Mouse (Mus musculus): ENCODE measurements around the gene Prss36. TPM values are rescaled to one million over a fixed set of nuclear protein-coding genes. Genes with fewer than 3 reads are reported as not detected.
"Not testable (repeated sequence)": the region's sequence is repeated elsewhere in the genome, so short reads cannot be mapped to it uniquely, and the experiment has no call there.

The Prss36 gene
- 7.8 and 11.1 TPM in 2 replicates for polyA plus RNA-seq (2015; fragmentation: Nextera tagmentation; extraction: Ambion mirVana)

DNA sequence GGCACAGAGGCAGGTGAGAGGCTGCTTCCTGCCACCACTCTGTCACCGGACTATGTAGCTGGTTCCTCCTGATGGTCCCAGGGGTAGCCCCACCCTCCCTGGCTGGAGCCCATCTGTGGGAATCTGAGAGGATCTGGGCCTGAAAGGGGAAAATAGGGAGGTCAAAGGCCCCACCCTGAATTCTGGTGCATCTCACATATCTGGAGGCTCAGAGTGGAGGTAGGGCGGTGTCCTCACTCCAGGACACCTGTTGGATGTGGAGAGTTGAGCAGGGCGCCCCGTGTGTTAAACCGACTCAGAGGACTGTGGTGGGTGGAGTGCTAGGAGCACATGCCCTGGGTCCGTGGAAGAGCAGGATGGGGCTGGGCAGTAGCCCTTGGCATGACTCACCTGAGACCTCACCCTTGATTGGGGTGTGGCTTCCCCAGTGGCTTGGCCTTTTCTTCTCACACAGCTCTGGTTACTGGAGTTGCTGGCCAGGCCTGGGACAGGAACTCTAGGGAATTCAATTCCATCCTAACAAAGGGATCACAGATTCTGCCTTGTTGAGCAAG is at the start of gene Prss36:
TSS of gene Prss36 (minus strand) at position 256 of the 554 bp plus-strand sequence.
- DNase-seq (ENCODE audit: low spot score), result no peak

DNA sequence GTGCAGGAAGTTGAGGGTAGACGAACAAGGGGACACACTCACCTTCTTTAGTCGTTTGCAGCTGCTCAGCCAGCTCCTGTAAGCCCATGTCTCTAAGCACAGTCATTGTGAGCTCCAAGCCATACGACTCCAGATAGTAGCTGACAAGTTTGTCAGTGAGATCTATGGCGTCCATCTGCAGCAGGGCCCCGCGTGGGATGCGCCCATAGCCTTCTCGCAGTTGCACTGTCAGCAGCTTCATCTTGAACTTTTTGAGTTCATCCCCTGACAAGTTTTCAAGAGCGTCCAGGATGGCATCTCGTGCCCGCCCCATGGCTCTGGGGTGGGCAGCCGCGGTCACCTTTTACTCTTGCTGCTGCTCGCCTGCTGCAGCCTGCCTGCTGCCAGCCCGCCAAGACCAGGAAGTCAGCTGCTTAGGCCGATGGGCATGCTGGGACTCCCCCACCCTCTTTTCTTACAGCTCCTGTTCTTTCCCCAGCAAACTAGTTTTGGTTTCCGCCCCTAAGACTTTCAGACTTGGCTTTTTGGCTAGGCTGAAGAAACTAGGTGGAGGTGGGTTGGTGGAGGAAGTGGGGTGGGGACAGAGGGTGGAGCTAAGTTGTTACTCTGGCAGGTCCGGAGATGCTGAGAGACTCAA is 46.9 kb upstream of the Prss36 start, which contains the start of gene Pycard:
TSS of gene Pycard (minus strand) at position 527 of the 637 bp plus-strand sequence.
- DNase-seq (ENCODE audit: low spot score), result peak; percentile 93

DNA sequence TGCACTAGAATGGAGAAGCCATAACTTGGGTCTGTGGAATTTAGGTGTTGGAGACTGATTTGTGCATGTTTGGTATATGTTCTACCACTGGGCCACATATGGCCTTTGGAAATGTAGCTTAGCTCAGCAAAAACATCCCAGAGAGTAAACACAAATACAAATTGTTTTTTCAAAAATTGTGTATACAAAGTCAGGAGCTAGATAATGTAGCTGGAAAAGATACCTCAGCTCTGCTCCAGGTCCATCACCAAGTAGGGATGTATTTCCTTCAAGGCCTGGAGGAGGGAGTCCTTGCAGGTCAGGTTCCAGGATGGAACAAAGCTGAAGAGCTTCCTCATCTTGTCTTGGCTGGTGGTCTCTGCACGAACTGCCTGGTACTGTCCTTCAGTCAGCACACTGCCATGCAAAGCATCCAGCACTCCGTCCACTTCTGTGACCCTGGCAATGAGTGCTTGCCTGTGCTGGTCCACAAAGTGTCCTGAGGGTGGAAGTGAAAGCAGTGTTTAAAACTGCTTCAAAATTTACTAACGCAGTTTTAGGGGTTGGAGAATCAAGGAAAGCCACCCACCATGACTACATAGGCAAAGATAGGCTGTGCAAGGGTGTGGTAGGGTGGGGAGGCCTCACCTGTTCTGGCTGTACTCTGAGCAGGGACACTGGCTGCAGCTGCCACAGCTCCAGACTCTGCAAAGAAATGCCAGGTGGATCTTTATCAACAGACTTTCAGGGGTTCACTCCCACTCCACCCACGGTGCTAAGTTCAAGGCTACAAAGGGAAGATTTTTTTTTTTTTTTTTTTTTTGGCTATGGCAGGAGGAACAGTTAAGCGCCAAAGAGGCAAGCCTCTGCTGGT is 46.2 kb upstream of the Prss36 start:
- DNase-seq (ENCODE audit: low spot score), result peak; percentile 69

GRCm38 (mm10) chr7:127991643-127992487 is 45.3 kb upstream of the Prss36 start:
- DNase-seq (ENCODE audit: low spot score), result peak; percentile 80

DNA sequence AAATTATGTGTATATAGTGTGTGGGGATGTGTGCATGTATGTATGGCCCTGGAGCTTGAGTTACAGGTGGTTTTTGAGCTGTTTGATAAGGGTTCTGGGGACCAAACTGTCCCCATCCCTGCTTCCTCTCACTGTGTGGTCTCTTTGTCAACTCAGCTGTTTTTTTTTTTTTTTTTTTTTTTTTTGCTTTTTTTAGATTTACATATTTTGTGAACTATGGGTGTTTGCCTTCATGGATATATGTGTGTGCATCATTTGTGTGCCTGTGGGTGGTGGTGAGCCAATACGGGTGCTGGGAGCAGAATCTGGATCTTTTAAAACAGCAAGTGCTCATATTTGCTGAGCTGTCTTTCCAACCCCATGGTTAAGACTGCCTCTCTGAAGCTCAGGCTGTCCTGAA is 42.4 kb upstream of the Prss36 start:
- no peak for DNase-seq (ENCODE audit: low spot score)

DNA sequence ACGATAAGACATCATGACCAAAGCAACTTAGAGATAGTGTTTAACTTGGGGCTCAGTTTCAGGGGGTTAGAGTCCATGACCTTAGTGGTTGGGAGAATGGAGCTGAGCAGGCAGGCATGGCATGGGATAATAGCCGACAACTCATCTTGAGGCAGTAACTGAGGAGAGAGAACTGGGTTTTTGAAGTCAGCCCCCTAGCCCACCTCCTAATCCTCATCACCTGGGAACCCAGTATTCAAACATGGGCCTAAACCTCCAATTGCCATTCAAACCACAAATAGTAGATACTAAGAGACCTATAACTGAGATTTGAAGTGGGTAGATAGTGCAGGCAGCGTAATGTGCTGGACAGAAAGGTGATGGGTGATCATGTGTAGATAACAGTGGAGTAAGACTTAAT is 34.1 kb upstream of the Prss36 start:
- DNase-seq (ENCODE audit: low spot score), result no peak

GRCm38 (mm10) chr7:127978856-127979255 is 32.3 kb upstream of the Prss36 start:
- DNase-seq (ENCODE audit: low spot score), result no peak

DNA sequence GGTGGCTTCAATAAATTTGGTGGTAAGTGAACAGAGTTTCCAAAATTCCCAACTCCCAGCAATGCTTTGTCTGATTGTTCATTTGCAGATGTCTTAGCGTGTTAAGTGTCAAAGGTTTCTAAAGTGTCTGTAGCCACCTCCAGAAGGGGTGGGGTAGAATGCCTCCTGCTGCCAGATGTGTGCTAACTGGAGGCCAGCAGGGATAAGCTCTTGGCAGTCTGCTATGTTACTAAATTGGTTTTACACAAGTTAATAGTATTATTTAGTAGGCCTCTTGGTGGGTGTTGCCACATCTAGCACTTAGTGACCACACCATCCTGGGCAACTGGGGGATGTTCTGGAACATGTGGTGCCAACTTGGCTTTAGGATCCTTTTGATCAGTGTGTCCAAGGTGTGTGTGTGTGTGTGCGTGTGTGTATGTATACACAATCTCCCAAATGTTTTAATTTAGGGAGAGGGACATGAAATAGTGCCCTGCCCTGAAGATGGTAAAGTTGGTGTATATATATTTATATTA is 27.9 kb upstream of the Prss36 start:
- DNase-seq (ENCODE audit: low spot score), result no peak

DNA sequence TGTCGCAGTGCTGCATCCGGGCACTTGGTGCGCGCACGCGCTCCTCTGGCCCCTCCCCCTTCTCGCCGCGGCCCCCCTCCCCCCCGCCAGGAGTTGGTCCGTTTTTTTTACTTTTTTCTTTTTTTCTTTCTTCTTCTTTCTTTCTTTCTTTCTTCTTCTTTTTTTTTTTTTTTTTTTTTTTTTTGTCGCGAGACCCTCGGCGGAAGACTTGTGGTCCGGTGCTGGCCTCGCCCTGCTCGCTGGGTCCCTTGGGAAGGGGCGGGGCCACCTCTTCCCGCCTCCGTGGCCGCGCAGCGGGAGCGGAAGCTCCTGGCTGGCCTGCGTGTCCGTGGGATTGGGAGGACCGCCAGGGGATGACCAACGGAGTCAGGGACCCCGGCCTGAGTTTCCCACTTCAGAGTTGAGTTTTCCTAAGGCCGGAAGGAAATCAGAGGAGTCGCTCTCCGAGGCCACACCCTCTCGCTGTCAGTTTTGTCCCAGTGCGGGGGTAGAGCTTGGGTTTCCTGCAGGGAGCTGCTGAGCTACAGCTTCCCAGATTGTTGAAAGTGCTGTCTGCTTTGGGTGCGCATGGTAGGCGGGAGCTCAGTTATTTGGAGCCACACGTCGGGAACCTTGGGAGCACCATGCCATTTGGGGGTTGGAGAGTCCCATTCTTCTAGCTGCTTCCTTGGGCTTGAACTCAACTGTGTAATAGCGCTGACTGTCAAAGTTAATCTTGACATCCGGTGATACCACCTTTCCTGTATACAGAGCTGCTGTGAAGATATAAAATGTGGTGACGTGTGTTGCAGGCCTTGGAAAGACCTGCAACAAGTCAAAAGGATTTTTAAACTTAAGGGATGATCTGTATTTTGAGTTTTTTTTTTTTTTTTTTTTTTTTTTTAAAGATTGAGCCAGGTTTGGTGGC is 21.6 kb upstream of the Prss36 start:
- DNase-seq (ENCODE audit: low spot score), result peak; percentile 63

GRCm38 (mm10) chr7:127967004-127967921 is 20.7 kb upstream of the Prss36 start, which contains the start of gene Fus:
Gene Fus, plus strand, starts transcription at chr7:127967457.
- peak; percentile 94 for DNase-seq (ENCODE audit: low spot score)

DNA sequence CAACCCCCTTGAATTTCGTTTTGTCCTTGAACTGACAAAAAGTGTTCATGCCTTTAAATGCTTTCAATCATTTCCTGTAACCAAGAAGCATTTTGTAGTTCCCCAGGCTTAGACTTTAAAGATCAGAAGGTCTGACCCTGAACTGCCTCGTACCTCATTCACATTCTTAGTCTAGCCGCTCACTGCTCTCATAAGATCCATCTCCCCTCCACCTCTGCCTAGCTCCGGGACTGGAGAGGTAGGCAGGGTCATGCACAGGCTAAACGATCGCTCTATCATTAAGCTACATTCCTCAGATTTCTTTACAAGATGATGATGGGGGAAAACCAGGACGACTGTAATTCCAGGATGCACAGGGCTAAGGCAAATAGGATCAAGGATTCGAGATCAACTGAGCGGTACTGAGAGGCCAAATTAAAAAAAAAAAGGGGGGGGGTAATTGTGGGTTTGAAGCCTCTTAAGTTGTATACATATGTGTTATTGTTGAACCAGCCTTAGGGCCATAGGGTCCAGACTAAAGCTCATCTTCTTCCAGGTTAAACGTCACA is 19.9 kb upstream of the Prss36 start:
- peak; percentile 40 for DNase-seq (ENCODE audit: low spot score)

DNA sequence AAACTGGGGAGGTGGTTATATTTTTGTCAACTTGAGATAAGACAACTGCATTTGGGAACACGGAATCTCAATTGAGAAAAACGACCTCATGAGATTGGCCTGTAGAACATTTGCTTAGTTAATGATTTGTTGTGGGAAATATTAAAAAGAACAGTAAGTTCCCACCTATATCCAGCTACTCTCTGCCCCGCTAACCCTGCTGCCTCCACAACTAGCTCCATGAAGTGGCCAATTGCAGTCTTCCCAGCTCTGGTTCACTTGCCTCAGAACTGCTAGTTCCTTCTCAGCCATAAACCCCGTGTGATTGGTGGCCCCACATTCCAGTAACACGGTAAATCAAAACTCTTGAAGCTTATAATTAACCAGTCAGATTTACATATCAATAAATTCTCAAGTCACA is 12.8 kb upstream of the Prss36 start:
- DNase-seq (ENCODE audit: low spot score), result no peak

DNA sequence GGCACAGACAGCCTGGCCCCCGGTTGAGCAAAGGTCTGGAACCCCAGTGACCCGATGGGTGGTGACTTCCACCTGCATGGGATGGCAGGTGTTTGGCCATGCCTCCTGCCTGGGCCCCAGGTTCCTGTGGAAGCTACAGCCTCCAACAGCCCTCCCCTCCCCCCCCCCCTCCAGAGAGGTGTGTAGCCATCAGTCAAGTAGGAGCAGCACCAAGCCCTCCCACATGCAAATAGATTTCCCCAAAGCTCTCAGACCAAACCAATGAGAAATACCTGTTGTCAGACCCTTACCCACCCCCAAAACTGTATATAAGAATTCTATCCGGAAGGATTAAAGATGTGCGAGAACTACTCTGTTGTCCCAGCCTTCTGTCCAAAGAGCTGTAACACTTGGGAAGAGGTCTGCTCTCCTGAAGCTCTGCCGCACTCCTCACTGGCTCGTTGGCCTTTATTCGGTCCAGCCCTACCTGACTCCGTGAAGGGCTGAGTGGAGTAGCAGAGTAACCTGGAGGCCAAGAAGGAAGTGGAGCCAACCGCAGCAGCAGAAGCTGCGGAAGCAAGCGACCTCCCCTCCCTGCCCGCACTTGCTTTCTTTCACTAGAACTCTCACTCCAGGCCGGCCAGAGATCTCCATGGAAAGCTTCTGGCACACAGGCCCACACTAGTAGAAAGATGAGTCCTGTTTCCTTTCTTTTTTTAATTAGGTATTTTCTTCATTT is 6.5 kb upstream of the Prss36 start:
- peak; percentile 62 for DNase-seq (ENCODE audit: low spot score)

DNA sequence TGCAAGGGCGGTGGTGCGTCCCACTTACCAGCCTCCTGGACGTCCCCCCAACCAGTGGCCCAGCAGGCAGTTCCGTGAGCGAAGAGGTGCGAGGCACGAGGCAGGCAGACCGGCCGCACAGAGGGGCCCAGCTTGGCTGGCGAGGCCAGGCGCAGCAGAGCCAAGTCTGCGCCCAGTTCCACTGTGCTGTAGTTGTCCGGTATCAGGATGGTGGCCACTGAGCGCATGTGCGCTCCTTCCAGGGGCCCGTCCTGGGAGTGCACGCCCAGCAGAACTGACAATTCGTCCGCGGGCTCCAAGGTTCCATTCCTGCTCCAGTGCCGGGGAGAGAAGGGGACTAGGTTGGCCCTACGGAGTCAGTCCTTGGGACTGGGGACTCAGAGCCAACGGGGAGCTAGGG is 1.9 kb downstream of the Prss36 start:
- DNase-seq (ENCODE audit: low spot score), result no peak

- DNase-seq (ENCODE audit: low spot score), result not testable (repeated sequence)
Measured at GRCm38 (mm10) chr7:127942097-127942496, 4.4 kb downstream of the Prss36 start.

GRCm38 (mm10) chr7:127936216-127936884 is 10.2 kb downstream of the Prss36 start:
- no peak for DNase-seq (ENCODE audit: low spot score)

DNA sequence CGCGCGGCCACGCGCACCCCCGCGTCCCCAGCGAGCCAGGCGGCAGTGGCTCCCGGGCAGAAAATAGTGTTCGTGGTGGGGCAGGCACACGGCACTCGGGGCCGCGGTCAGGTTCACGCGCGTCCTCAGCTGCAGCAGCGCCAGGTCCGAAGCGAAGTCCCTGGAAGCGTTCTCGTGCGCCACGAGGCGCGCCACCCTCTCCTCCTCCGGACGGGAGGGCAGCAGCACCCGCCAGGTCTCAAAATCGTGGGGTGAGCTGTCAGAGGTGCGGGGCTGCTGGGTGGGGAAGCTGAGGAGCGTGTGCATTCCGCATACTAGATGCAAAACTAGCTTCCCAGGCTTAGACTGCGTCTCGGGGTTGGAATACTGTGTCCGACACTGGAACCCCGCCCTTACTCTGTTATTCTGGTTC is 10.8 kb downstream of the Prss36 start:
- no peak for DNase-seq (ENCODE audit: low spot score)
